Mouse (Mus musculus) myocyte (in vitro differentiated cells): ENCODE measurements around the gene Podnl1. TPM values are rescaled to one million over a fixed set of nuclear protein-coding genes. Genes with fewer than 3 reads are reported as not detected.

Experiments used
- H3K27me3 ChIP-seq: one replicate; pipeline ENCODE4 v1.6.1; 2011; ENCODE audit not compliant: control insufficient read depth, insufficient read depth, insufficient read length
- H3K36me3 ChIP-seq: one replicate; pipeline ENCODE4 v1.6.1; 2011; ENCODE audit not compliant: control insufficient read depth, insufficient read depth
- H3K4me2 ChIP-seq: one replicate; pipeline ENCODE4 v1.6.1; 2011; ENCODE audit warnings: low read depth, control low read depth
- H3K4me3 ChIP-seq: one replicate; pipeline ENCODE4 v1.5.1; 2011; ENCODE audit warnings: mild to moderate bottlenecking, control low read depth, moderate library complexity
- H3K79me2 ChIP-seq: one replicate; pipeline ENCODE4 v1.6.1; 2011; ENCODE audit not compliant: control insufficient read depth, insufficient read depth
- H3ac ChIP-seq: one replicate; pipeline ENCODE4 v1.6.1; 2011; ENCODE audit not compliant: control insufficient read depth, insufficient read length
- CEBPB ChIP-seq: IDR thresholded peaks from 2 replicates; pipeline ENCODE4 v1.6.1; 2011; ENCODE audit warnings: mild to moderate bottlenecking, moderate library complexity; ENCODE audit not compliant: poor library complexity, insufficient read depth, severe bottlenecking
- E2F4 ChIP-seq: IDR thresholded peaks from one replicate; pipeline ENCODE4 v1.6.1; 2011; ENCODE audit warnings: mild to moderate bottlenecking, control low read depth, moderate library complexity; ENCODE audit not compliant: insufficient read depth
- MAX ChIP-seq: IDR thresholded peaks from one replicate; pipeline ENCODE4 v1.6.1; 2011; ENCODE audit warnings: low read depth, mild to moderate bottlenecking, control low read depth
- MYOD1 ChIP-seq, 3 experiments: IDR thresholded peaks; one replicate each; pipeline ENCODE4 v1.6.1; 2011; ENCODE audit warnings: control low read depth in 2 of 3, low read depth in 2 of 3, mild to moderate bottlenecking in 2 of 3, moderate library complexity in 1 of 3; ENCODE audit not compliant: insufficient read length in 2 of 3, control insufficient read depth in 1 of 3
- MYOG ChIP-seq, 3 experiments: IDR thresholded peaks; one replicate each; pipeline ENCODE4 v1.6.1; 2011; ENCODE audit warnings: control low read depth in 2 of 3, low read depth in 2 of 3, mild to moderate bottlenecking in 2 of 3; ENCODE audit not compliant: insufficient read length in 2 of 3, control insufficient read depth in 1 of 3, insufficient read depth in 1 of 3
- POLR2A ChIP-seq: IDR thresholded peaks from one replicate; pipeline ENCODE4 v1.6.1; 2011; ENCODE audit warnings: low read depth, mild to moderate bottlenecking, control low read depth, moderate library complexity; ENCODE audit not compliant: insufficient read length
- POLR2AphosphoS2 ChIP-seq: IDR thresholded peaks from one replicate; pipeline ENCODE4 v1.6.1; 2011; ENCODE audit warnings: low read depth, control low read depth; ENCODE audit not compliant: insufficient read length
- REST ChIP-seq: IDR thresholded peaks from one replicate; pipeline ENCODE4 v1.6.1; 2011; ENCODE audit warnings: mild to moderate bottlenecking, control low read depth, moderate library complexity; ENCODE audit not compliant: insufficient read depth, insufficient read length
- SRF ChIP-seq: IDR thresholded peaks from one replicate; pipeline ENCODE4 v1.6.1; 2011; ENCODE audit warnings: low read depth; ENCODE audit not compliant: control insufficient read depth, insufficient read length
- TCF12 ChIP-seq: IDR thresholded peaks from one replicate; pipeline ENCODE4 v1.6.1; 2011; ENCODE audit warnings: mild to moderate bottlenecking, control low read depth; ENCODE audit not compliant: poor library complexity, insufficient read depth, severe bottlenecking
- TCF3 ChIP-seq: IDR thresholded peaks from one replicate; pipeline ENCODE4 v1.6.1; 2011; ENCODE audit warnings: low read depth, control low read depth; ENCODE audit not compliant: insufficient read length
- USF1 ChIP-seq: IDR thresholded peaks from one replicate; pipeline ENCODE4 v1.6.1; 2011; ENCODE audit warnings: low read depth, mild to moderate bottlenecking, control low read depth, moderate library complexity
- polyA plus RNA-seq: library from polyadenylated mRNA; unstranded; fragments of >200 nt; fragmentation: generic; extraction: Trizol; gene quantifications from one replicate; pipeline ENCODE4 v1.2.1, GENCODE M21; 2012; ENCODE audit warnings: missing spikeins

Podnl1 gene
- polyA plus RNA-seq, 1 experiment = 9.3 TPM

DNA sequence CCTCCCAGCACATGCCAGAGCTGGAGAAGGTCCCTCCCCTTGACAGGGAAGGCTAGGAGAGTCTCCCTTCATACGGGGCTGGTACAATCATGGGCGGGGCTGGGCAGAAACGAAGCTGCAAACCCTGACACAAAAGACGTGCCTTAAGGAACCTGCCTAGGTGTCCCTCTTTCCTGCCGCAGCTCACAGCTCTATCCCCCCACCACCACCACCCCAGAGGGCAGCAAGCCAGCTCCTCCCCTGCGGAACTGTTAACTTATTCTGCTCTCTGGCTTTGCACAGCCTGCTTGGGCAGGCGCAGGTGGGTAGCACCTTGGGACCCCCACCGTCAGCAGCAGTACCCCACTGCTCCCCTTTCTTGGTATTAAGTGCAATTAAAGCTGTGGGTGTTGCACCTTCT lies 29.7 kb upstream of the Podnl1 start:
- no peaks in the 10 kb centered on the region for H3K27me3 ChIP-seq
- no peak for TF ChIP-seq REST
- peak; percentile 10 for TF ChIP-seq POLR2AphosphoS2

DNA sequence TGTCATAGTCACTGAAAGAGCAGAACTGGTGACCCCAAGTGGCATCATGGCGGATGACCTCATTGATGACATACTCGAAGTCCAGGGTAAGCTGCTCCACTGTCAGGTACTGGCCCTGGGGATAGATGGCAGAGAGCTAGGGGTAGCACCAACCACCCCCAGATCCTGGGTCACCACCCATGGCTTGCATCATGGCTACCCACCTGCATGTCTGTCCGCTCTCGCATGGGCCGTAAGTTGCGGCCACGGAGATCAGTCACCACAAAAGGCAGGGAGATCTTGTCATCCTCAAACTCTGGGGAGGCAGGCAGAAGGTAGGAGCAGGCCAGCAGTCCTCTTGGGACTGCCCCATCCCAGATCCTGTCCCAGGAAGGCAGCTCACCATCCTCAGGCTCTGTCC lies 27.4 kb upstream of the Podnl1 start:
- no peak overlapping the region for H3K4me3 ChIP-seq
- peaks cover 6% of the 10 kb centered on the region for H3K36me3 ChIP-seq
- H3ac ChIP-seq = no peak overlapping the region
- peaks cover 4% of the 10 kb centered on the region for H3K79me2 ChIP-seq
- no peaks in the 10 kb centered on the region for H3K27me3 ChIP-seq
- TF ChIP-seq MYOD1 (IDR thresholded peaks at IDR 0.05; ENCODE audit: control insufficient read depth in 1 of 3, insufficient read length in 2 of 3, low read depth in 2 of 3) (no peak), CEBPB (no peak), POLR2AphosphoS2 (no peak), REST (no peak), TCF3 (no peak), MAX (no peak), TCF12 (no peak), E2F4 (no peak), SRF (no peak), MYOG (IDR thresholded peaks at IDR 0.05; ENCODE audit: control insufficient read depth in 1 of 3, insufficient read depth in 1 of 3, insufficient read length in 2 of 3, low read depth in 2 of 3) (no peak), USF1 (no peak), POLR2A (no peak)
- H3K4me2 ChIP-seq = no peak overlapping the region

More for the DNA sequence above, 29.7 kb upstream of the Podnl1 start:
- Histone ChIP-seq H3K36me3 (peaks cover 6% of the 10 kb centered on the region), H3K4me2 (no peak overlapping the region), H3K79me2 (no peaks in the 10 kb centered on the region), H3K4me3 (no peak overlapping the region), H3ac (no peak overlapping the region)

DNA sequence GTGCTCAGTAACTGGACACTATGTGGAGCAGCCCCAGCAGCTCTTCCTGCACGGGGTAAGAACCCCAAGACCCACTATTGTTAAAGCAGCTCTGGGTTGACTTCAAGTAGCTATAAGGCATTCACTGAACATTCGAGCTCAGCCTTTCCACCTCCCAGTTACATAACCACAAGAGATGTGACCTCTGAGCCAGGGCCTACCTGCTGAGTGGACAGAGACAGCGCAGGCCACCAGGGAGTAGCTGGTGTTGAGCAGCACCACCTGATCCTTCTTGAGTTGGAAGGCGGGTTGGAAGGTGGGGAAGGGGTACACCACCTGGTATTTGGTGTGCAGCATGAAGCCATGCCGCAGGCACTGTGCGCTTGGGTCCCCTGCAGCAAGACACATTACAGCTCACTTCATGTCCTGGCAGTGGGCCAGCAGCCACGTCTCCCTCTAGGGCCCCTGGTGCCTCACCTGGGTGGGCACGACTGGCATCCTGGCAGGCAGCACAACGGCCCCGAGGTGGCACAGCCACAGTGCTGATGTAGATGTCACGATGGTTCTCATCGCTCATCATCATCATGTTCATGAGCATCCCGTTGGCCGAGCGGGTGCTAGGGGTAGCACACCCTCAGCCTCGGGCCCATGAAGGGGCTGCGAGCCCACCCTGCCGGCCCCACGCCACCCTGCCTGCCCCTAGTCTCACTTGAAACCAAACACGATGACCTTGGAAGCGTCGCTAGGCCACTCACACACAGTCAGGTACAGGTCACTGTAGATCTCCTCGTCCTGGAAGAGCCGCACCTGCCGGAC lies 24.1 kb upstream of the Podnl1 start:
- TF ChIP-seq REST (no peak), E2F4 (no peak), USF1 (no peak), POLR2A (peak; percentile 17), MAX (no peak)
- peaks cover 13% of the 10 kb centered on the region for H3K79me2 ChIP-seq
- H3ac ChIP-seq = no peak overlapping the region
- H3K27me3 ChIP-seq = no peaks in the 10 kb centered on the region
- H3K4me3 ChIP-seq = no peak overlapping the region
- no peaks in the 10 kb centered on the region for H3K36me3 ChIP-seq
- H3K4me2 ChIP-seq = no peak overlapping the region

DNA sequence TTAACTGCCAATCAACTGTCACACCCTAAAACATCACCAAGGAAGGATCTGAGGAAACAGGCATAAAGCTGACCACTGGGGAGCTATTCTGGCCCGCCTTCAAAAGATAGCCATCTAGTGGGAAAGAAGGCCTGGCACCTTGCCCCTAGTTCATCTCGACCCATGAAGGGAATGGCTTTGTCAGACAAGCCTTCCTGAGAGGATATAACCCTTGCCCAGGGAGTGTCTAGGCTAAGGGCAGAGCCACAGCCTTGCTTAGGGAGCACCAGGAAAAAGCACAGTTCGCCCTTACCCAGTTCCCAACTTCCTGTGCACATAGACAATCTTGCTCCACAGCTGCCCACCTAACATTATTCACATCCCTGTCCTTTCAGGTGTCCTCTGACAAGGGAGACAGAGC lies 22.2 kb upstream of the Podnl1 start:
- Histone ChIP-seq H3K4me2 (peak overlapping the region; percentile 78), H3K27me3 (no peaks in the 10 kb centered on the region), H3K36me3 (no peaks in the 10 kb centered on the region), H3K79me2 (peaks cover 13% of the 10 kb centered on the region), H3K4me3 (peak overlapping the region; percentile 37), H3ac (peak overlapping the region; percentile 16)
- no peak for TF ChIP-seq E2F4
- TF ChIP-seq REST = no peak
- no peak for TF ChIP-seq POLR2AphosphoS2
- TF ChIP-seq USF1 = no peak

DNA sequence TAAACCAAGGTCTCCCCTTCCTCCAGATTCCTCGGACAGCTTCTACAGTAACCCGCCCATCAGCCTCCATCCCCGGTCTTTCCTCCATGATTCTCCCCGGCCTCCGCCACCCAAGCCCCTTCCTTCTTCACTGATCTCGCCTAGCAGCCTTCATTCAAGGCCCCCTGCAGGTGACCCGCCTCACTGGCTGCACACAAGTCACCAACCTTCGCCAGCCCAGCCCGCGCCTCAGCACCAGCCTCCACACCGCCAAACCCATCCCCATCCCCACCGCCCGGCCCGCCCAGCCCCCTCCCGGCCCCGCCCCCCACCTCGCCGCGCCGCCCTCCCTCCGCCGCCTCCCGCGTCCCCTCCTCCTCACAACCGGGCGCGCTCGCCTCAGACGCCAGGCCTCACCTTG lies 21.6 kb upstream of the Podnl1 start:
- no peak for TF ChIP-seq MAX
- TF ChIP-seq MYOD1 (IDR thresholded peaks at IDR 0.05; ENCODE audit: control insufficient read depth in 1 of 3, insufficient read length in 2 of 3, low read depth in 2 of 3) = no peak
- TF ChIP-seq POLR2AphosphoS2 = no peak
- peak; percentile 39 for TF ChIP-seq POLR2A
- peak overlapping the region; percentile 16 for H3ac ChIP-seq

More for the DNA sequence above, 21.6 kb upstream of the Podnl1 start:
- H3K79me2 ChIP-seq = peaks cover 13% of the 10 kb centered on the region
- H3K27me3 ChIP-seq = no peaks in the 10 kb centered on the region
- H3K4me3 ChIP-seq = peak overlapping the region; percentile 37
- H3K36me3 ChIP-seq = no peaks in the 10 kb centered on the region
- peak overlapping the region; percentile 78 for H3K4me2 ChIP-seq
